Mouse (Mus musculus) kidney, adult 9 months (tissue): ENCODE results near the gene Snx6.
"Not testable (repeated sequence)": the region's sequence is repeated elsewhere in the genome, so short reads cannot be mapped to it uniquely, and the experiment has no call there.

ENCODE experiments used
- DNase-seq: peaks from one replicate; pipeline ENCODE4 v3.0.0; 2022

The Snx6 gene

GRCm38 (mm10) chr12:54795153-54795998, at the start of gene Snx6:
TSS of gene Snx6 (minus strand) at chr12:54795703.
- DNase-seq, result peak; percentile 80

DNA sequence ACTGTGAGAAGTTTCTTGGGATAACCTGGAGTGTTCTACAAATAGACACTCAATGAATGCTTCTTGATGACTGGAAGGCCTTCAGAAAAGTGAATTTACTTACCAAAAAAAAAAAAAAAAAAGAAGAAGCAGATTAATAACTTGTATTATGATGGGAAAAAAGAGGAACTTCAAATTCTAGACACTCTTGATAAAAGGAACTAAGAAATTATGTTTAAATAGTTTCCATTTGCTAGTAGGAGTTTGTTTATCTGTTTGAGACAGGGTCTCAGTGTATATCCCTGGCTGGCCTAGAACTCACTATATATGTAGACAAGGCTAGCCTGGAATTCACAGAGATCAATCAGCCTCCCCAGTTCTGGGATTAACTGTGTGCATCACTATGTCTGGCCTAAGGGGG, 48.9 kb upstream of the Snx6 start:
- no peak for DNase-seq

DNA sequence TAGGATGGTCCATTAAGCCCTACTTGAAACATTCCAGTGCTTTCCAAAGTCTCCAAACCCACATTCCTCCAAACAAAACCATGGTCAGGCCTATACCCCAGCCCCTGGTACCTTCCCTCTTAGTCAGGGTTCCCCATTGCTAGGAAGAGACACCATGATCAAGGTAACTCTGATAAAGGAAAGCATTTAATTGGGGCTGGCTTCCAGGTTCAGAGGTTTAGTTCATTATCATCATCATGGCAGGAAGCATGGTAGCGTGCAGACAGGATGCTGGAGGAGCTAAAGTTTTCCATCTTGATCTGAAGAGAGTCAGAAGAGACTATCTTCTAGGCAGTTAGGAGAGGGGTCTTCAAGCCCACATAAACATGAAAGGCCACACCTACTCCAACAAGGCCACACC, 46.1 kb upstream of the Snx6 start:
- no peak for DNase-seq

DNA sequence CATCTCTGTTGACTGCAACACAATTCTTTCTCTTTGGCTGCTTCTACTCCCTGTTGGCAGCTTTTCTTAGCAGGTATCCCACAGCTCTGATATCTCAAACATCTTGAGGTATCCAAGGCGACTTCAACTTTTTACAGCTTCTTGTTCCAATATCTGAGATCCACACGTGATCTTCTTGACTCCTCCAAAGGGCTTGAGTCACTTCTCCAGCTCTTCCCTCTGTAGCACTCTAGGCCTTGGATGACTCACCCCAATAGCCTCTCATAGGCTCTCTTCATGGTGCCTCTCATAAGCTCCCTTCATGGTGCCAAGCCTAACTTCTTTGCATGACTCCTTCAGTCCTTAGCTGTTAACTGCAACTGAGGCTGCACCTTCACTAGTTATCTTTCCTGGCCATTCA, 44.3 kb upstream of the Snx6 start:
- no peak for DNase-seq

DNA sequence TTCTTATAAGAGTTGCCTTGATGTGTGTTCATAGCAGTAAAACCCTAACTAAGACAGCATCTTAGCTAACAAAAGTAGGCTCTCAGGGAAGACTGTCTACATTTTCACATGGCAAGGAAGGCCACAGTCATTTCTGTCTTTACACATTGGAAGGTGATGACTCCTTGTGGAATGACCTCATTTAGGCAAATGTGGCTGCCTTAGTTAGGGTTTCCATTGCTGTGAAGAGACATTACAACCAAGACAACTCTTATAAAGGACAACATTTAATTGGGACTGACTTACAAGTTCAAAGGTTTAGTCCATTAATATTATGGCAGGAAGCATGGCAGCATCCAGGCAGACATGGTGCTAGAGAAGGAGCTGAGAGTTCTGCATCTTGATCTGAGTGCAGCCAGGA, 43.4 kb upstream of the Snx6 start:
- no peak for DNase-seq

GRCm38 (mm10) chr12:54835608-54836570, 40.4 kb upstream of the Snx6 start:
- DNase-seq, result no peak

GRCm38 (mm10) chr12:54834925-54835447, 39.5 kb upstream of the Snx6 start:
- DNase-seq, result peak; percentile 55

- no peak for DNase-seq
Measured at GRCm38 (mm10) chr12:54833856-54834399, 38.4 kb upstream of the Snx6 start.

DNA sequence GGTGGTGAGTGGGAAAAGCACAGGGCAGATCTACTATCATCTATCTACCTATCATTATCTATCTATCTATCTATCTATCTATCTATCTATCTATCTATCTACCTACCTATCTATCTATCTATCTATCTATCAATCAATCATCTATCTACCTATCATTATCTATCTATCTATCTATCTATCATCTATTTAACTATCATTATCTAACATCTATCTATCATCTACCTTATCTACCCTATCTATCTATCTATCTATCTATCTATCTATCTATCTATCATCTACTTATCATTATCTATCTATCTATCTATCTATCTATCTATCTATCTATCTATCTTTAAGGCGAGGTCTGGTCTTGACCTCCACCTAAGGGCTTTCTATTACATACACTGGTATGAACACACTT, 36.4 kb upstream of the Snx6 start:
- DNase-seq, result not testable (repeated sequence)

GRCm38 (mm10) chr12:54830574-54830973, 35.1 kb upstream of the Snx6 start:
- peak; percentile 80 for DNase-seq

DNA sequence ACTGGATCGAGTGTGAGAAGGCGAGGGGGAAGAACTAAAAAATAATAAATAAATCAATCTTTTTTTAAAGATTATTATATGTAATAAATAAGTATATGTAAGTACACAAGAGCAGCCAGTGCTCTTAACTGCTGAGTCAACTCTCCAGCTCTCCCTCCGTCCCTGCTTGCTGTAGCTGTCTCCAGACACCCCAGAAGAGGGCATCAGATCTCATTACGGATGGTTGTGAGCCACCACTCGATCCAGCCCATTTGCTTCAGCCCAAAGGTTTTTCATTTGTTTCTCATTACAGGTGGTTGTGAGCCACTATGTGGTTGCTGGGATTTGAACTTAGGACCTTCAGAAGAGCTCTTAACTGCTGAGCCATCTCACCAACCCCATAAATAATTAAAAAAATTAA, 34.4 kb upstream of the Snx6 start:
- DNase-seq, result no peak

DNA sequence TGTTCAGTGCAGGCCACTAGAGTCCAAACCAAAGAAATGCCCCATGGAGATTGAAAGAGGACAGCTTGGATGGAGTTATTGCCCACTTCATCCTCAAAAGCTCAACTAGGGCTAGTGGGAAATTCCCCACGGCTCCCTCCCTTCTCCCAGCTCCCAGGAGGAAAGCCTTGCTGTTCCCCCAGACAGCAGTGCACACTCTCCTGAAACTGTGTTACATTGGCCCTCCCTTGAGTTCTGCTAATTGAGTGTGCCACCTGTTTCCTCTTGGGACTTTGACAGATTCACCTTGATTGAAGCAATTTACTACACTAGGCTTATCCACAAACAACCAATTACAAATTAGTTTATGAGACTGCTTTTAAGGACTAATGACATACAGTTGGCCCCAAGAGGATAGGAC, 32.5 kb upstream of the Snx6 start:
- DNase-seq, result no peak

DNA sequence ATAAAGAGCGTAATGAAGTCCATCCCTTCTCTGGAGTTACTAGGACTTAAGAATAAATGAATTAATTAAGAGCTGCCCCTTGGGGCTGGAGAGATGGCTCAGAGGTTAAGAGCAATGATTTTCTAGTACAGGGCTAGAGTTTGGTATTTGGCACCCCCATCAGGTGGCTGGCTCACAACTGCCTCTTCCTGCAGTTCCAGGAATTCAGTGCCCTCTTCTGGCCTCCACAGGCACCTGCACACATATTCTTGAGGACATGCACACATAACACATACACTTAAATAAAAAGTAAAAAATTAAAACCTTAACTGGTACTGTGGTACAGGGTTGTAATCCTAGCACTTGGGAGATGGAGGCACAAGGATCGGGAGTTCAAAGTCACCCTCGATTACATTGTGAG, 29.7 kb upstream of the Snx6 start:
- peak; percentile 40 for DNase-seq

- DNase-seq, result no peak
Measured at GRCm38 (mm10) chr12:54822836-54823426, 27.4 kb upstream of the Snx6 start.

DNA sequence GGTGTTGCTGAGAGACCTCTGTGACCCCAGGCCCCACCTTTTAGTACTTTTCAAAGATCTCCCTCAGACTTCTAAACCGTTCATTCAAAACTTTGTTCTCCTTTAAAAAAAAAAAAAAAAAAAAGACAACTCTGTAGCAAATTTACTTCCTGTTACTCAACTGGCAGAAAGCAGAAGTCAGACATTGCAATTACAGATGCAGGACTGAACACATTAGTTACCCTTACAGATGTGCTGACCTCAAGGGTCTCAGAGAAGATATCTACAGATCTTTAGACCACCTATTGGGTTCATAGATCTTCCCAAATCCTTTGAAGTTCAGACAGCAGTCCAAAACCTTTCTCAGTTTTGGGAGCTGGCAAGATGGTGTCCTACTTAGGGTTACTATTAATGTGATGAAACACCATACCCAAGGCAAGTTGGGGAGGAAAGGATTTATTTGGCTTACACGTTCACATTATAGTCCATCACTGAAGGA, 25.2 kb upstream of the Snx6 start:
- no peak for DNase-seq

DNA sequence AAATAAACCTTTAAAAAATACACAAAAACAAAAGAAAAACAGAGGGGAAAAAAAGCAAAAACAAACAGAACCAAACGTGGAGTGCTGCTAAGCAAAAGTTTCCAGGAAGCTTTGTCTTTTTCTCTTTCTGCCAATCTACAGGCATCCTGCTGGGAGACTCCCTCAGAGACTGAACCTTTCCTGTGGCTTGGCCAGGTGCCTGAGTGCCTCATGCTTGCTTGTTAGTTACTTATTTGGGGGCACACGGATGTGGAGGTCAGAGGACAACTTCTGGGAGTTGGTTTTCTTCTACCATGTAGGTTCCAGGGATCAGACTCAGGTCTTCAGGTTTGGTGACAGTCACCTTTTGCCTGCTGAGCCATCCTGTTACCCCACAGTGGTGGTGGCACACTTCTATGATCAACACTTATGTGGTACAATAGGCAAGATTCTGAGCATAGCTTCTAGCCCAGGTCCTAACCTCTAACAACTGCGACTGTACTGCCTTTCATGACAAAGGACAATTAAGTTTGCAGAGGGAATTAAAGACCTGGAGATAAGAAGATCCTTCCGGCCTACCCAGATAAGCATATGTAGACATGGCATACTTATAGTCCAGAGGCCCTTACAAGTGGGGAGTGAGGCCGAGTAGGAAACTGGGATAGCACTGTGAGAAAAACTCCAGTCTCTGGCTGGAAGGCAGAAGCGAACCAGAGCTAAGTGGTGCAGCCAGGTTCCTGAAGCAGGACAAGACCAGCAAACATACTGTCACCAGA, 23.9 kb upstream of the Snx6 start:
- DNase-seq, result peak; percentile 92

DNA sequence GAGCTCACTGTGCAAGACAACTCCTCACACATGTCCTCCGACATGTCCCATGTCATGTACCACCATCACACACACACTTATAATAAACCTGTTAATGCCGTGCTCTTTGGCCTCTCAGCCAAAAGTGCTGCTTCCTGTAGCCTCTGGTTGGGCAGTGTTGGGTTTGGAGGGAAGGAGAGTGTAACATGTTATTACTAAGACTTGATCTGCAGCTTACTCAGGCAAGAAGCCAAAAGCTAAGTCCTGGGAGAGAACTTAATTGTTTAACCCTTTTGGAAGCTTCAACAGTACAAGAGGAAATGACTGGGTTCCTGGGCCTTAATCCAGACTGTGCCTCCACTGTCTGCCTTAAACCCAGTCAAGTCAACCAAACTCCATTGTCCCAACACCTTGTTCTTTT, 14.6 kb upstream of the Snx6 start:
- no peak for DNase-seq

DNA sequence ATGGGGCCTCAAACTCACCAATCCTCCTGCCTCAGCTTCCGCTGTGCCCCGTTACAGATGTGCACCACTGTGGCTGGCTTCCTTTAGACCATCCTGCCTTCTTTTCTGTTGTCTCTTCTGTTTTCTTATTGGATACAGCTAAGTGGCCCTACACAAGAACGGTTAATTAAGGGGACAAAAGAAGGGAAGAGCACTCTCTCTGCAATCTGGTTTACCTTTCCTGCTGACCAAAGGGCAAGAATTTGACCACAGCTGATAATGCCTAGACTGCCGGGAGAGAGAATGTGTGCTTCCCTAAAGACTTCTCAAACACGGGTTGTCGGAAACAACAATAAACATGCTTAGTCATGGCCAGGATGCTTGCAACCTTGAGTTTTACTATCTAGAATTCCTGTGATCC, 12.0 kb upstream of the Snx6 start:
- DNase-seq, result no peak

DNA sequence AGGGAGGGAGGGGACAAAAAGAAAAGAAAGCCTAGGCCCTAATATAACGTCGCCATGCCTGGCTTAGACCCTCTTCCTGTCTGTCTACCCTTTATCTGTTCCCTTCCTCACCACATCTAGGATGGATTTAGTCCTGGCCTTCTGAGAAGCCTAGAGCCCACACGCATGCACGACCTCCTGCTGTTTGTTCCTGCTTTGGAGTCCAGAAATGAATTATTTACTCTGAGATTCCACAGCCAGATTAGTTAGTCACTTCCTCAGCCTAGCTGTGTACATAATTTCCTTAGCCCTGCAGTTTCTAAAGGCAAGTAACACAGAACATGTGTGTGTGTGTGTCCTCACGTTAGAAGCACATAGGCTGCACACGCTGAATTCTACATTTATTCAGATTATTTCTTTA, 10.6 kb upstream of the Snx6 start:
- peak; percentile 67 for DNase-seq

DNA sequence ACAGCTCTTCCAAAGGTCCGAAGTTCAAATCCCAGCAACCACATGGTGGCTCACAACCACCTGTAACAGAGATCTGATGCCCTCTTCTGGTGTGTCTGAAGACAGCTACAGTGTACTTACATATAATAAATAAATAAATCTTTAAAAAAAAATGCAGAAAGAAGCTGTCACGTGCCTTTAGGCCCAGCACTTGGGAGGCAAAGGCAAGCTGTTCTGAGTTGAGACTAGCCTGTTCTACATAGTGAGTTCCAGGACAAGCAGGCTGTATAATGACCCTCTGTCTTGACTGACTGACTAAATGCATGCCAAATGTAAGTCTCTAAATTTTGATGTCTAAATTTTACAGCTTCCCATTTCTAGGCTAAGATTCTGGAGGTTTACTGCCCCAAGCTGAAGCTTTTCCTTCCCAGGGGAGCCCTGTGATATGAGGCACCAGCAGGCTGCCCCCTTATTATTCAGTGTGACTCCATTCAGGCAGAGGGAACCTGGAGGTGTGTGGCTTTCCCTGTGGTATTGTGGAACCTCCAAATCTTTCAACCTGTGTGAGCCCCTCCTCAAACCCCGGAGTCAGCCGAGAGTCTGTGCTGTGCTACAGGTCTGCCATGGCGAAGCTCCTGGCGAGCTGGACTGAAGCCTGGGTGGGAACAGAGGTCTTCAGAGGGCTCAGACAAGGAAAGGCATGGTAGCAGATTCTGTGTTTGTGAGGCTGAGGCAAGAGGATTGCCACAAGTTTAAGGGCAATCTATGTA, 9.9 kb upstream of the Snx6 start:
- DNase-seq, result no peak

- no peak for DNase-seq
Measured at GRCm38 (mm10) chr12:54803531-54803930, 8.0 kb upstream of the Snx6 start.
